Mouse (Mus musculus): ENCODE results near the gene Tnfrsf14. TPM values are rescaled to one million over a fixed set of nuclear protein-coding genes. Genes with fewer than 3 reads are reported as not detected.

Tnfrsf14 gene
- polyA plus RNA-seq, 1 experiment from 2014 or later, result 20.0 TPM

DNA sequence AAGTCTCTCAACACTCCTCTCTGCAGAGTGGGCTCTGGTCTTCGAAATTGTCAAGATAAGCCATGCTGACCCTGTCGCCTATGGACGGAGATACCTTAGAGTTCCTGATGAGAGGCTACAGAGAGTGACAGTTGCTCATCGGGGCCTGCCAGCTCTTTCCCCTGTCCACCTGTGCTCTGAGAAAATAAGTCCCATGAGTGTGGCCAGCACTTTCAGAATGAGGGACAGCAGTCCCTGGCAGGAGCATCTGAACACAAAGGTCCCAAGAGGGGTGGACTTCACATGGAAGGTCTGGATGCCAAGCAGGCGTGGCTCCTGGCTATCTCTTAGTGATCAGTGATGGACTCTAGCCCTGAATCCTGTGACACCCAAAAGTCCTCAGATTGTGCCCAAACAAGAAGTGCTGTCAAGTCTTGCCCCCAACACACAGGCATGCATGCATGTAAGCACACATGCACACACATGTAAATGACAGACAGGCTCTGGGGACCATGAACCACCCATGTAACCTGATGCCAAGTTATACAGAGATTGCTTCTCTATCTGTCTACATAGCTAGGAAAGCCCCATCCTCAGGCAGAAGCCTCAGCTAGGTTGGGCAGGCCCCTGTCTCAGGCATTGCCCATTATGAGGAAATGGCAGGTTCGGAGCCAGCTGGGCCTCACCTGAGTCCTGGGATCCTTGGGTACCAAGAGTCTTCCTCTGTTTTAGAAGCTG, 15.1 kb upstream of the Tnfrsf14 start:
- TF ChIP-seq CTCF (IDR thresholded peaks at IDR 0.05; ENCODE audit: low read depth) (no peak), EP300 (IDR thresholded peaks at IDR 0.05; ENCODE audit: low read depth) (no peak)
- WGBS (ENCODE audit: insufficient replicate concordance), result 75% methylated on average over 6 of the region's 6 CpGs

DNA sequence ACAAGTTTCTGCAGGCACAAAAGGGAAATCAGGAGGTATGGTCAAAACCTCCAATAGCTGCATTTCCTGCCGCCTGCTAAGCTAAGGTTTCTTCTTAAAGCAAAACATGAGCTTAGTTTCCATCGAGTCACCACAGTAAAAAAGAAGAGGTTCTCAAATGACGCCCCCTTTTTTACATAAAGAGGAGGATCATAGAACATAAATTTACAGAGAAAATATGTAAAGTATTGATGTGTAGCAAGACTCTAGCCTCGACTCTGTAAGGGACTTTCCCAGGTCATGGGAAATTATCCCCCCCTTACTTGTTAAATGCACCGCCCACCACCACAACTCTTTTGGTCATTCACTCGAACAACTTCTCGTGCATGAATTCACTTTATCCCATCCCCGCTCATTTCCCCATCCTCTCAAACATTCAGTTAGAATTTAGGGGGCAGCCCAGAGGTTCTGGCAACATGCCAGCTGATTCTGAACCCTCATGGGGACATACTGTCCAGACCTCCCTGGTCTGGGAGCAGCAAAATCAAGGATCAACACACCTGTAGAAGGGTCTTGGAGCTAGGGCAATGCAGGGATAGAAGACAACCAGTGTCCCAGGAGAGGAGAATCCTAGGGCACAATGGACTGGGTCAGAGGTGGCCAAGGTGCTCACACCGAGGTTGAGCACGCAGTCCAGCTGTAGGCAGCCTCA, 14.4 kb upstream of the Tnfrsf14 start:
- no peaks in the 10 kb centered on the region for H3K9me3 ChIP-seq (ENCODE audit: low read length)
- 0 out of 2 replicates have a peak, but pooled peaks cover 2% of the 10 kb centered on the region for H3K27me3 ChIP-seq (ENCODE audit: insufficient read depth, low read length)
- no peaks in the 10 kb centered on the region for H3K36me3 ChIP-seq (replicated peaks; ENCODE audit: insufficient read depth, low read length)
- peaks cover 12% of the 10 kb centered on the region; the same call in 1 of the 2 replicates for H3K4me1 ChIP-seq (ENCODE audit: insufficient read depth)
- TF ChIP-seq EP300 (IDR thresholded peaks at IDR 0.05; ENCODE audit: low read depth) (no peak), CTCF (IDR thresholded peaks at IDR 0.05; ENCODE audit: low read depth) (no peak)
- DNase-seq (no peak), ATAC-seq (no peak)
- H3K4me2 ChIP-seq (ENCODE audit: low read depth, low read length), result no peak overlapping the region
- H3K4me3 ChIP-seq (ENCODE audit: low read depth, low read length), result no peak overlapping the region
- 75% methylated on average over 10 of the region's 10 CpGs for WGBS (ENCODE audit: insufficient replicate concordance)
- H3K27ac ChIP-seq (ENCODE audit: low read depth), result no peak overlapping the region
- no peak overlapping the region for H3K9ac ChIP-seq (replicated peaks)

More for the DNA sequence above, 15.1 kb upstream of the Tnfrsf14 start:
- no peaks in the 10 kb centered on the region for H3K36me3 ChIP-seq (replicated peaks; ENCODE audit: insufficient read depth, low read length)
- no peaks in the 10 kb centered on the region for H3K9me3 ChIP-seq (ENCODE audit: low read length)
- peak overlapping the region; percentile 41 for H3K27ac ChIP-seq (ENCODE audit: low read depth)
- H3K9ac ChIP-seq (replicated peaks), result no peak overlapping the region
- no peak overlapping the region for H3K4me3 ChIP-seq (ENCODE audit: low read depth, low read length)
- peaks cover 12% of the 10 kb centered on the region; the same call in 1 of the 2 replicates for H3K4me1 ChIP-seq (ENCODE audit: insufficient read depth)
- no peak for ATAC-seq
- H3K27me3 ChIP-seq (ENCODE audit: insufficient read depth, low read length), result peaks cover 8% of the 10 kb centered on the region; the same call in 1 of the 2 replicates
- no peak overlapping the region for H3K4me2 ChIP-seq (ENCODE audit: low read depth, low read length)
- DNase-seq, result no peak

DNA sequence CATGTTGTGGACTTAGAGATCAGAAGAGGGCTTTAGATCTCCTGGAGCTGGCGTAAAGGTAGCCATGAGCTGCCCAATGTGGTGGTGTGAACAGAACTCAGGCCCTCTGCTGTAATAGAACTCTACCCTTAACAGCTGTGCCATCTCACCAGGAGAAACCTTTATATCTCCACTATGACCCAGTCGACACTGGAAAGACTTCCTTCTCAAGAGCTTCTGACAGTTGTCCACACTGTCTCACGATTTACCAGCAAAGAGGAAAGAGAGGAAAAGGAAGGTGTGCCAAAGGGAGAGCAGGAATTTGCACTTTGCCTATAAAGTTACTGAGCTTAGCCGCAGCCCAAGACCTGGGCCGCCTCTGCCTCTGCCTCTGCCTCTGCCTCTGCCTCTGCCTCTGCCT, 13.5 kb upstream of the Tnfrsf14 start:
- no peak overlapping the region for H3K27ac ChIP-seq (ENCODE audit: low read depth)
- H3K27me3 ChIP-seq (ENCODE audit: insufficient read depth, low read length), result no peaks in the 10 kb centered on the region
- 83% methylated on average over 5 of the region's 5 CpGs for WGBS (ENCODE audit: insufficient replicate concordance)
- ATAC-seq (no peak), DNase-seq (no peak)
- H3K4me2 ChIP-seq (ENCODE audit: low read depth, low read length), result no peak overlapping the region
- H3K9me3 ChIP-seq (ENCODE audit: low read length), result no peaks in the 10 kb centered on the region
- no peak overlapping the region for H3K4me3 ChIP-seq (ENCODE audit: low read depth, low read length)
- peaks cover 12% of the 10 kb centered on the region; the same call in 1 of the 2 replicates for H3K4me1 ChIP-seq (ENCODE audit: insufficient read depth)
- H3K9ac ChIP-seq (replicated peaks), result no peak overlapping the region
- H3K36me3 ChIP-seq (replicated peaks; ENCODE audit: insufficient read depth, low read length), result no peaks in the 10 kb centered on the region
- TF ChIP-seq CTCF (IDR thresholded peaks at IDR 0.05; ENCODE audit: low read depth) (no peak), EP300 (IDR thresholded peaks at IDR 0.05; ENCODE audit: low read depth) (no peak)

DNA sequence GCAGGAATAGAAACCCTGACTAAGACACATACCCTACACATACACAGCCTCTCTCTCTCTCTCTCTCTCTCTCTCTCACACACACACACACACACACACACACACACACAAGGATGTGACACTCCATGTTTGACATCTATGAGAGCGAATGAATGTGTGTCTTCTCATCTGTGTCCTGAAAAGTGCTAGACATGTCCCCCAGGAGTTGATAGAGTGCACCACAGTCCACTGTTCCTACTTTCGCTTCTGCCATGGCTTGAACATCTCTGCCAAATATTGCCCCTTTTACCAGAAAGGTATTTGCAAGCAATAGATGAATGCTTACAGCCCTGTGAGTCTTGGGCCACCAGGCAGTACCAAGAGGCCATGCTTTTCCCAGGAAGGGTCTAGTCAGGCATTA, 11.8 kb upstream of the Tnfrsf14 start:
- H3K4me1 ChIP-seq (ENCODE audit: insufficient read depth), result peaks cover 9% of the 10 kb centered on the region; the same call in 1 of the 2 replicates
- ATAC-seq, result no peak
- no peak overlapping the region for H3K9ac ChIP-seq (replicated peaks)
- TF ChIP-seq CTCF (IDR thresholded peaks at IDR 0.05; ENCODE audit: low read depth) (no peak), EP300 (IDR thresholded peaks at IDR 0.05; ENCODE audit: low read depth) (no peak)
- no peaks in the 10 kb centered on the region for H3K9me3 ChIP-seq (ENCODE audit: low read length)
- no peaks in the 10 kb centered on the region for H3K27me3 ChIP-seq (ENCODE audit: insufficient read depth, low read length)
- H3K4me3 ChIP-seq (ENCODE audit: low read depth, low read length), result no peak overlapping the region
- no peak for DNase-seq
- H3K27ac ChIP-seq (ENCODE audit: low read depth), result no peak overlapping the region
- H3K4me2 ChIP-seq (ENCODE audit: low read depth, low read length), result no peak overlapping the region
- 88% methylated on average over 2 of the region's 2 CpGs for WGBS (ENCODE audit: insufficient replicate concordance)
- H3K36me3 ChIP-seq (replicated peaks; ENCODE audit: insufficient read depth, low read length), result no peaks in the 10 kb centered on the region

DNA sequence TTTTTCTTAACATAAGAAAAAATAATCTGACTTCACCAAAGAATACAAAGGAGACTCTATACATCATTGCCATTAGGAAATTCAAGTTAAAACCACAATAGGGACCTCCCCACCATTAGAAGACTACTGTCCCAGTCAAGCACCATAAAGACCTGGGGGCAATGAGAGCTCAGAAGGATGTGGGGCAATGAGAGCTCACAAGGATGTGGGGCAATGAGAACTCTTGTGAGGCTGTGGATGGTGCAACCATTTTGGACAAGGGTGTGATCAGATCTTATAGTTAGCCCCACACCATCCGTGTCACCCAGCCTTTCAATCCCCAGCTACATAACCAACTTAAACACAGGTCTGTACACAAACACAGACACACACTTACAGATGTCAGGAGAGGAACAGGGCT, 9.4 kb upstream of the Tnfrsf14 start:
- Histone ChIP-seq H3K9ac (replicated peaks) (no peak overlapping the region), H3K4me2 (ENCODE audit: low read depth, low read length) (no peak overlapping the region), H3K4me3 (ENCODE audit: low read depth, low read length) (no peak overlapping the region), H3K4me1 (ENCODE audit: insufficient read depth) (peaks cover 8% of the 10 kb centered on the region; the same call in 1 of the 2 replicates), H3K36me3 (replicated peaks; ENCODE audit: insufficient read depth, low read length) (no peaks in the 10 kb centered on the region), H3K27me3 (ENCODE audit: insufficient read depth, low read length) (no peaks in the 10 kb centered on the region), H3K27ac (ENCODE audit: low read depth) (0 out of 2 replicates have a peak overlapping the region, but pooled peaks have one; percentile 22), H3K9me3 (ENCODE audit: low read length) (no peaks in the 10 kb centered on the region)
- 58% methylated on average over 1 of the region's 1 CpGs for WGBS (ENCODE audit: insufficient replicate concordance)
- TF ChIP-seq CTCF (IDR thresholded peaks at IDR 0.05; ENCODE audit: low read depth) (no peak), EP300 (IDR thresholded peaks at IDR 0.05; ENCODE audit: low read depth) (no peak)
- ATAC-seq (no peak), DNase-seq (no peak)

DNA sequence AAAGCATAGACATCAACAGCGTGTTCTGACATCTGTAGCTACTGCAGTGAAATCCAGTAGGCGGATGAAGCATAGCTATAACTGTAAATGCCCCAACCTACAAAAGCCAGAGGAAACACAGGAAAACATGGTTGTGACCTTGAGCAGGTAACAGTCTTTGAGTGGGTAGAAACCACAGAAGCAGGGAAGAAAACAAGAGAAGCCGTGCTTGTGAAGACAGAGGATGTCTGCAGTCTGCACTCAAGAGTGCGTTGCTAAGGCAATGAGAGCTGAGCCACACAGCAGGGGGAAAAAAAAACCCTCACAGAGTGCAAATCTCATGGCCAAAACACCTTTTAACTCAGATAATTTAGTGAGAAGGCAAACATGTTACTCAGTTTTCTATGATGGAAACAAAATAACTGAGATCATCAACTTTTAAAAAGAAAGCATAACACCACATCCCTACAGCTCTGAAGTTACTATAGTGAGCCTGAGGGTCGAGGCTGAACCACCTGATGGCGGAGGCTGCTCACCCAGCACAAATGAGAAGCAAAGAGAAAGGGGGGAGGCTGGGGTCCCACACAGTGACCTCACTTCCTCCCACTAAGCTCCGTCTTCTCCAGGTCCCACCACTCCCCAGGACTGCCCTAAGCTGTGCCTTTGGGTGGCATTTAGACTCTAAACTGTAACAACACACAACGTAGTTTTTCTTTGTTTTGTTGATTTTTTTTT, 8.3 kb upstream of the Tnfrsf14 start:
- Histone ChIP-seq H3K27me3 (ENCODE audit: insufficient read depth, low read length) (no peaks in the 10 kb centered on the region), H3K9me3 (ENCODE audit: low read length) (no peaks in the 10 kb centered on the region), H3K36me3 (replicated peaks; ENCODE audit: insufficient read depth, low read length) (no peaks in the 10 kb centered on the region), H3K4me2 (ENCODE audit: low read depth, low read length) (no peak overlapping the region), H3K9ac (replicated peaks) (no peak overlapping the region), H3K27ac (ENCODE audit: low read depth) (no peak overlapping the region), H3K4me3 (ENCODE audit: low read depth, low read length) (no peak overlapping the region), H3K4me1 (ENCODE audit: insufficient read depth) (peaks cover 8% of the 10 kb centered on the region; the same call in 1 of the 2 replicates)
- no peak for ATAC-seq
- TF ChIP-seq CTCF (IDR thresholded peaks at IDR 0.05; ENCODE audit: low read depth) (no peak), EP300 (IDR thresholded peaks at IDR 0.05; ENCODE audit: low read depth) (no peak)
- no peak for DNase-seq
- WGBS (ENCODE audit: insufficient replicate concordance), result 63% methylated on average over 8 of the region's 8 CpGs

All from liver, postnatal 0 days (tissue).